Mouse (Mus musculus): ENCODE measurements around the gene Smarca1. TPM values are rescaled to one million over a fixed set of nuclear protein-coding genes. Genes with fewer than 3 reads are reported as not detected.

The Smarca1 gene
- total RNA-seq (2014; fragmentation: Nextera tagmentation) (not detected in 2 replicates), total RNA-seq (2017) (not detected in 2 replicates), polyA plus RNA-seq (2012) (not detected in 2 replicates)

- H3K4me1 ChIP-seq (ENCODE audit: insufficient read depth, low read depth, low read length), result no peaks in the 10 kb centered on the region
- no peak within 1 kb of the TSS for H3K4me3 ChIP-seq (ENCODE audit: low read depth, low read length)
- no peaks in the 10 kb centered on the region for H3K9me3 ChIP-seq (replicated peaks)
- TF ChIP-seq CTCF (IDR thresholded peaks at IDR 0.05; ENCODE audit: low read depth, low read length), result no peak
- TF ChIP-seq TAL1 (conservative IDR thresholded peaks at IDR 0.05; ENCODE audit: low read depth, low read length), result no peak
- TF ChIP-seq POLR2AphosphoS5 (IDR thresholded peaks at IDR 0.05; ENCODE audit: insufficient replicate concordance, low read depth, low read length), result no peak
- TF ChIP-seq GATA1 (IDR thresholded peaks at IDR 0.05; ENCODE audit: borderline replicate concordance, low read length), result no peak
- TF ChIP-seq GATA2 (IDR thresholded peaks at IDR 0.05; ENCODE audit: borderline replicate concordance, low read depth, low read length), result no peak
- no peaks in the 10 kb centered on the region for H3K36me3 ChIP-seq (replicated peaks)
- no peak for ATAC-seq (ENCODE audit: extremely low read depth, insufficient number of reproducible peaks, low FRiP score, poor library complexity, severe bottlenecking)
- no peak for DNase-seq (ENCODE audit: low spot score)
- no peaks in the 10 kb centered on the region for H3K27me3 ChIP-seq (ENCODE audit: insufficient read depth, low read length)
Observed at GRCm38 (mm10) chrX:47892431-47893024, at the start of gene Smarca1. Smarca1 (minus strand) TSS chrX:47892974.

- no peaks in the 10 kb centered on the region for H3K27me3 ChIP-seq (ENCODE audit: insufficient read depth, low read length)
- no peaks in the 10 kb centered on the region for H3K36me3 ChIP-seq (replicated peaks)
- ATAC-seq (ENCODE audit: extremely low read depth, insufficient number of reproducible peaks, low FRiP score, poor library complexity, severe bottlenecking) (no peak), DNase-seq (ENCODE audit: low spot score) (no peak)
- H3K4me1 ChIP-seq (ENCODE audit: insufficient read depth, low read depth, low read length), result no peaks in the 10 kb centered on the region
- H3K9me3 ChIP-seq (replicated peaks), result no peaks in the 10 kb centered on the region
- no peak overlapping the region for H3K4me3 ChIP-seq (ENCODE audit: low read depth, low read length)
- TF ChIP-seq GATA2 (IDR thresholded peaks at IDR 0.05; ENCODE audit: borderline replicate concordance, low read depth, low read length), result no peak
- TF ChIP-seq CTCF (IDR thresholded peaks at IDR 0.05; ENCODE audit: low read depth, low read length), result no peak
- TF ChIP-seq POLR2AphosphoS5 (IDR thresholded peaks at IDR 0.05; ENCODE audit: insufficient replicate concordance, low read depth, low read length), result no peak
- TF ChIP-seq TAL1 (conservative IDR thresholded peaks at IDR 0.05; ENCODE audit: low read depth, low read length), result no peak
- TF ChIP-seq GATA1 (IDR thresholded peaks at IDR 0.05; ENCODE audit: borderline replicate concordance, low read length), result no peak
Observed at GRCm38 (mm10) chrX:47937740-47938139, 45.0 kb upstream of the Smarca1 start.

- DNase-seq (ENCODE audit: low spot score) (no peak), ATAC-seq (ENCODE audit: extremely low read depth, insufficient number of reproducible peaks, low FRiP score, poor library complexity, severe bottlenecking) (no peak)
Observed at GRCm38 (mm10) chrX:47936885-47937284, 44.1 kb upstream of the Smarca1 start.

GRCm38 (mm10) chrX:47934352-47934751 lies 41.6 kb upstream of the Smarca1 start:
- H3K4me3 ChIP-seq (ENCODE audit: low read depth, low read length), result no peak overlapping the region
- ATAC-seq (ENCODE audit: extremely low read depth, insufficient number of reproducible peaks, low FRiP score, poor library complexity, severe bottlenecking) (no peak), DNase-seq (ENCODE audit: low spot score) (no peak)
- H3K36me3 ChIP-seq (replicated peaks), result no peaks in the 10 kb centered on the region
- H3K4me1 ChIP-seq (ENCODE audit: insufficient read depth, low read depth, low read length), result no peaks in the 10 kb centered on the region
- no peaks in the 10 kb centered on the region for H3K27me3 ChIP-seq (ENCODE audit: insufficient read depth, low read length)
- TF ChIP-seq TAL1 (conservative IDR thresholded peaks at IDR 0.05; ENCODE audit: low read depth, low read length) (no peak), CTCF (IDR thresholded peaks at IDR 0.05; ENCODE audit: low read depth, low read length) (no peak), GATA2 (IDR thresholded peaks at IDR 0.05; ENCODE audit: borderline replicate concordance, low read depth, low read length) (no peak), POLR2AphosphoS5 (IDR thresholded peaks at IDR 0.05; ENCODE audit: insufficient replicate concordance, low read depth, low read length) (no peak), GATA1 (IDR thresholded peaks at IDR 0.05; ENCODE audit: borderline replicate concordance, low read length) (no peak)
- H3K9me3 ChIP-seq (replicated peaks), result no peaks in the 10 kb centered on the region

More at GRCm38 (mm10) chrX:47936885-47937284, 44.1 kb upstream of the Smarca1 start:
- Histone ChIP-seq H3K36me3 (replicated peaks) (no peaks in the 10 kb centered on the region), H3K27me3 (ENCODE audit: insufficient read depth, low read length) (no peaks in the 10 kb centered on the region), H3K9me3 (replicated peaks) (no peaks in the 10 kb centered on the region), H3K4me3 (ENCODE audit: low read depth, low read length) (no peak overlapping the region), H3K4me1 (ENCODE audit: insufficient read depth, low read depth, low read length) (no peaks in the 10 kb centered on the region)
- TF ChIP-seq TAL1 (conservative IDR thresholded peaks at IDR 0.05; ENCODE audit: low read depth, low read length), result no peak
- TF ChIP-seq GATA2 (IDR thresholded peaks at IDR 0.05; ENCODE audit: borderline replicate concordance, low read depth, low read length), result no peak
- TF ChIP-seq CTCF (IDR thresholded peaks at IDR 0.05; ENCODE audit: low read depth, low read length), result no peak
- no peak for TF ChIP-seq POLR2AphosphoS5 (IDR thresholded peaks at IDR 0.05; ENCODE audit: insufficient replicate concordance, low read depth, low read length)
- no peak for TF ChIP-seq GATA1 (IDR thresholded peaks at IDR 0.05; ENCODE audit: borderline replicate concordance, low read length)

GRCm38 (mm10) chrX:47930449-47930848 lies 37.7 kb upstream of the Smarca1 start:
- DNase-seq (ENCODE audit: low spot score) (no peak), ATAC-seq (ENCODE audit: extremely low read depth, insufficient number of reproducible peaks, low FRiP score, poor library complexity, severe bottlenecking) (no peak)
- Histone ChIP-seq H3K9me3 (replicated peaks) (no peaks in the 10 kb centered on the region), H3K36me3 (replicated peaks) (no peaks in the 10 kb centered on the region), H3K4me1 (ENCODE audit: insufficient read depth, low read depth, low read length) (no peaks in the 10 kb centered on the region), H3K27me3 (ENCODE audit: insufficient read depth, low read length) (no peaks in the 10 kb centered on the region), H3K4me3 (ENCODE audit: low read depth, low read length) (no peak overlapping the region)
- TF ChIP-seq CTCF (IDR thresholded peaks at IDR 0.05; ENCODE audit: low read depth, low read length) (no peak), TAL1 (conservative IDR thresholded peaks at IDR 0.05; ENCODE audit: low read depth, low read length) (no peak)

- no peaks in the 10 kb centered on the region for H3K36me3 ChIP-seq (replicated peaks)
- H3K4me1 ChIP-seq (ENCODE audit: insufficient read depth, low read depth, low read length), result no peaks in the 10 kb centered on the region
- no peak for TF ChIP-seq GATA2 (IDR thresholded peaks at IDR 0.05; ENCODE audit: borderline replicate concordance, low read depth, low read length)
- TF ChIP-seq GATA1 (IDR thresholded peaks at IDR 0.05; ENCODE audit: borderline replicate concordance, low read length), result no peak
- TF ChIP-seq CTCF (IDR thresholded peaks at IDR 0.05; ENCODE audit: low read depth, low read length), result no peak
- no peak for TF ChIP-seq POLR2AphosphoS5 (IDR thresholded peaks at IDR 0.05; ENCODE audit: insufficient replicate concordance, low read depth, low read length)
- no peak for TF ChIP-seq TAL1 (conservative IDR thresholded peaks at IDR 0.05; ENCODE audit: low read depth, low read length)
- H3K9me3 ChIP-seq (replicated peaks), result no peaks in the 10 kb centered on the region
- no peak overlapping the region for H3K4me3 ChIP-seq (ENCODE audit: low read depth, low read length)
- H3K27me3 ChIP-seq (ENCODE audit: insufficient read depth, low read length), result no peaks in the 10 kb centered on the region
- ATAC-seq (ENCODE audit: extremely low read depth, insufficient number of reproducible peaks, low FRiP score, poor library complexity, severe bottlenecking), result no peak
- DNase-seq (ENCODE audit: low spot score), result no peak
Observed at GRCm38 (mm10) chrX:47927981-47928380, 35.2 kb upstream of the Smarca1 start.
